Mouse (Mus musculus) left cerebral cortex, adult 8-10 months (tissue): Measurements from ENCODE around the gene Rsl1. TPM values are rescaled to one million over a fixed set of nuclear protein-coding genes. Genes with fewer than 3 reads are reported as not detected.
"Not testable (repeated sequence)": the region's sequence is repeated elsewhere in the genome, so short reads cannot be mapped to it uniquely, and the experiment has no call there.

ENCODE experiments used
- DNase-seq, 2 experiments: peaks; one replicate each; pipeline ENCODE4 v3.0.0; 2022; ENCODE audit warnings: low spot score in 2 of 2
- total RNA-seq, 4 experiments: library from RNA; stranded (reverse); gene quantifications; 2 replicates each; pipeline ENCODE4 v1.2.4; 2022

Rsl1 gene
- total RNA-seq: 10 to 100 TPM in 1 of 4 experiments, 1 to 10 TPM in 3; 4.1 to 10.3 (median 6.1) TPM

GRCm38 (mm10) chr13:67172991-67173722, at the start of gene Rsl1:
Gene Rsl1 (plus strand): TSS chr13:67173182.
- peak; percentile 42 to 62 for DNase-seq

- no peak for DNase-seq
Observed at GRCm38 (mm10) chr13:67124460-67124859, 48.5 kb upstream of the Rsl1 start.

- DNase-seq: not testable (repeated sequence)
Observed at GRCm38 (mm10) chr13:67127507-67127906, 45.5 kb upstream of the Rsl1 start.

GRCm38 (mm10) chr13:67128038-67128721, 44.8 kb upstream of the Rsl1 start:
- DNase-seq: peak; percentile 82 to 85

GRCm38 (mm10) chr13:67166122-67166521, 6.9 kb upstream of the Rsl1 start:
- not testable (repeated sequence) for DNase-seq

DNA sequence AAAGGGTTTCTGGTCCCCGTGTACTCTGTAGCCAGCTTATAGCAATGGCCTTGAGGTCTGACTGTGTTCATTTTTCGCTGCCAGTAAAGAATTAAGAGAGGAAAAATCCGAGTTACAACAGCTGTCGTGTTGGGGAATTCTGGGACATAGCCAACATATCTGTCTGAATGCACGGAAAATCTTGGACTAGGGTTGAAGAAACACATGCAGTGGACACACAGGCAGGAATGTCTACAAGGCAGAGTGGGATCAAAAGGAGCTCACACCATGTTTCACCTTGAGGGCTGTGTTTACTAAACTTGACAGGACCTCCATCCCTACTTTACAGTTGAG, 707 bp downstream of the Rsl1 start:
- DNase-seq: no peak

DNA sequence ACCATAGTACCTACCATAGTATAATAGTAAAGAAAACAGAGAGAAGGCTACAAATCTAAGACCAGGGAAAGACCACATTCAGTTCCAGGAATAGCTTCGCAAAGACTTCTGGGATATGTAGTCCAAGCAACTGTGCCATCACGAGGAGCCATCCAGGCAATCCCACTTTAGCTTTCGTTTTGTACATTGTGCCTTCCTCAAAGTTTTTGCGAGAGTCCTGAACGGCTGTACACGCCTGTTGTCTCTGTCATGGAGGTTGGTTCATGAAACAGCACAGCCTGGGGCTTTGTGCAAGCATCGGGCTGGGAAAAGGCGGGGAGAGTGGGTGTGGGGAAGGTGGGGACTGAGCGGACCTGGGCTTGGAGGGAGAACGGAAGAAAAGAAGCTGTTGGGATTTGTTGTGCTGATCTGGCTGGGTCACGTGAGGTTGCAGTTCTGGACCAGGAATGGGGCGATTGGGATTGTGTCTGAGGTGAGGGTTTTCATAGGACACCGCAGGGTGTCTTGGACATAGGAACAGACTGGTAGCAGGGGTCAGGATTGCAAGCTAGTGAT, 21.4 kb downstream of the Rsl1 start, which contains the start of gene Zfp455:
Zfp455 (plus strand) TSS at position 167 of the 555 bp plus-strand sequence.
- DNase-seq: peak; percentile 33 to 71

- DNase-seq: no peak
Observed at GRCm38 (mm10) chr13:67201656-67202055, 28.7 kb downstream of the Rsl1 start.

- DNase-seq: no peak
Observed at GRCm38 (mm10) chr13:67214015-67214607, 41.1 kb downstream of the Rsl1 start.

Other genes starting within 250 kb of the Rsl1 start
- gene Zfp712, start 112.0 kb upstream of the Rsl1 start, total RNA-seq: 1 to 10 TPM; 4.7 to 5.6 (median 5.0) TPM
- gene Zfp708, start 75.2 kb upstream of the Rsl1 start, total RNA-seq: 1 to 10 TPM in 3 of 4 experiments, under 1 TPM in 1; 0.87 to 2.7 (median 2.1) TPM
- 1 to 10 TPM; 2.6 to 4.6 (median 3.1) TPM for gene Gm28557, start 64.6 kb upstream of the Rsl1 start, total RNA-seq
- gene Rslcan18, start 56.9 kb upstream of the Rsl1 start, total RNA-seq: under 1 TPM in 3 of 4 experiments, not detected in 1; 0.33 to 0.58 (median 0.39) TPM
- 10 to 100 TPM in 3 of 4 experiments, 1 to 10 TPM in 1; 9.4 to 12.5 (median 10.9) TPM for gene Zfp759, start 51.5 kb upstream of the Rsl1 start, total RNA-seq
- 1 to 10 TPM; 2.6 to 4.2 (median 3.2) TPM for gene Zfp455, start 21.3 kb downstream of the Rsl1 start, total RNA-seq
- 10 to 100 TPM; 20.2 to 26.6 (median 22.9) TPM for gene Zfp458, start 105.3 kb downstream of the Rsl1 start, total RNA-seq
- gene Zfp457, start 133.3 kb downstream of the Rsl1 start, total RNA-seq: 1 to 10 TPM; 4.5 to 7.8 (median 6.2) TPM
- 1 to 10 TPM; 3.5 to 4.4 (median 3.9) TPM for gene Zfp595, start 159.4 kb downstream of the Rsl1 start, total RNA-seq
- gene Gm28044, start 187.4 kb downstream of the Rsl1 start, total RNA-seq: 1 to 10 TPM in 3 of 4 experiments, not detected in 1; 1.6 to 2.3 (median 1.8) TPM
- 1 to 10 TPM in 3 of 4 experiments, under 1 TPM in 1; 0.98 to 1.5 (median 1.2) TPM for gene Zfp953, start 187.4 kb downstream of the Rsl1 start, total RNA-seq
- gene Gm28041, start 202.6 kb downstream of the Rsl1 start, total RNA-seq: under 1 TPM in 1 of 4 experiments, not detected in 3; 0.70 TPM
- 1 to 10 TPM in 2 of 4 experiments, under 1 TPM in 2; 0.77 to 1.2 (median 0.92) TPM for gene Zfp456, start 202.6 kb downstream of the Rsl1 start, total RNA-seq
- 1 to 10 TPM; 1.8 to 4.4 (median 3.7) TPM for gene Zfp429, start 226.6 kb downstream of the Rsl1 start, total RNA-seq
- 1 to 10 TPM; 2.5 to 8.2 (median 4.0) TPM for gene Zfp459, start 248.2 kb downstream of the Rsl1 start, total RNA-seq